ENCODE assay signal across 17 mouse cellular contexts in genomic region chr13:103174431-103174830, GRCm38 (mm10).
A peak's percentile ranks its signal among the peaks of the same experiment; 100 is the strongest.
DNase-seq lines count a peak whose midpoint lies in the region; ATAC-seq lines count a peak whose summit lies in the region.
"Had no signal": no experiment of that assay in that cellular context is flagged by ENCODE, and none has a peak within 500 bp of the region (broad histone marks: within the 10 kb centered on the region; RNA-seq: fewer than 3 reads in every experiment).

No protein-coding gene starts in this region.

- H3K36me3 ChIP-seq in kidney, embryonic 15.5 days: no peaks in the 10 kb centered on the region
- H3K36me3 ChIP-seq: heart, embryonic 13.5 days; liver, embryonic 12.5 days; midbrain, embryonic 10.5 days; midbrain, embryonic 15.5 days; neural tube, embryonic 15.5 days had no signal

- H3K27me3 ChIP-seq in kidney, embryonic 15.5 days: peaks cover 4% of the 10 kb centered on the region; the same call in 1 of the 2 replicates
- H3K27me3 ChIP-seq: heart, embryonic 13.5 days; liver, embryonic 12.5 days; midbrain, embryonic 15.5 days; neural tube, embryonic 15.5 days had no signal

- no peak overlapping the region for H3K9ac ChIP-seq in kidney, embryonic 15.5 days
- H3K9ac ChIP-seq: heart, embryonic 13.5 days; hindbrain, embryonic 14.5 days; liver, embryonic 12.5 days; liver, postnatal 0 days; midbrain, embryonic 15.5 days; neural tube, embryonic 15.5 days had no signal

- peak overlapping the region; percentile 38; the same call in 1 of the 2 replicates for H3K4me2 ChIP-seq in kidney, embryonic 15.5 days
- H3K4me2 ChIP-seq: liver, embryonic 12.5 days; midbrain, embryonic 15.5 days had no signal

- no peak overlapping the region for H3K4me3 ChIP-seq in kidney, embryonic 15.5 days (replicated peaks)
- H3K4me3 ChIP-seq: erythroblast, embryonic 14.5 days; heart, embryonic 13.5 days; liver, embryonic 12.5 days; midbrain, embryonic 10.5 days; midbrain, embryonic 15.5 days; neural tube, embryonic 15.5 days had no signal

- no peak for ATAC-seq in kidney, embryonic 15.5 days (replicated peaks; ENCODE audit: low FRiP score)
- ATAC-seq in megakaryocyte-erythroid progenitor cell, adult 5-6 weeks (replicated peaks; ENCODE audit: low FRiP score, low TSS enrichment, poor library complexity, severe bottlenecking): no peak
- ATAC-seq: liver, embryonic 12.5 days; liver, postnatal 0 days had no signal

- H3K9me3 ChIP-seq in kidney, embryonic 15.5 days (replicated peaks): no peaks in the 10 kb centered on the region
- H3K9me3 ChIP-seq: heart, embryonic 13.5 days; liver, embryonic 12.5 days; midbrain, embryonic 10.5 days; midbrain, embryonic 15.5 days; neural tube, embryonic 15.5 days had no signal

- intact Hi-C loops in gastrocnemius, postnatal 14 days (cut with DNase I; ENCODE audit: low total_unique reads): loop anchor here (10.0 kb wide), 1 partner anchor 160 kb away; the partner anchor contains the start of gene Mast4
- intact Hi-C loops in heart, postnatal 10 days (cut with DNase I): loop anchor here (5.0 kb wide), 2 partner anchors 143 to 158 kb away; partner anchors contain the start of gene Mast4

- no peaks in the 10 kb centered on the region for H3K4me1 ChIP-seq in kidney, embryonic 15.5 days
- H3K4me1 ChIP-seq: liver, embryonic 12.5 days had no signal

- 64% methylated on average over 5 of the region's 5 CpGs for WGBS in kidney, embryonic 15.5 days

- peak; percentile 19 for DNase-seq in gastrocnemius, postnatal 14 days
- DNase-seq in gastrocnemius, postnatal 4 days (ENCODE audit: low spot score in 2 of 2): no peak
- no peak for DNase-seq in kidney, adult 11 months
- peak; percentile 24 to 43 for DNase-seq in heart, postnatal 10 days
- DNase-seq in embryo, embryonic 11 days: no peak
- DNase-seq: cerebellum, adult 11-12 months had no signal

- no peak overlapping the region for H3K27ac ChIP-seq in kidney, embryonic 15.5 days
- H3K27ac ChIP-seq: heart, embryonic 13.5 days; hindbrain, embryonic 14.5 days; kidney, postnatal 0 days; liver, embryonic 12.5 days; midbrain, embryonic 10.5 days; midbrain, embryonic 15.5 days; neural tube, embryonic 15.5 days had no signal

Comparison
In these comparisons a context has a peak if more than half of its experiments do, and no peak if none do; other contexts are left out.
1. DNase-seq: peak in gastrocnemius, postnatal 14 days (single experiment) and heart, postnatal 10 days (2 of 2); none in gastrocnemius, postnatal 4 days (0 of 2), kidney, adult 11 months (single experiment) and embryo, embryonic 11 days (single experiment).